Mouse (Mus musculus): Measurements from ENCODE around the gene Islr2.
"Not testable (repeated sequence)": the region's sequence is repeated elsewhere in the genome, so short reads cannot be mapped to it uniquely, and the experiment has no call there.

DNA sequence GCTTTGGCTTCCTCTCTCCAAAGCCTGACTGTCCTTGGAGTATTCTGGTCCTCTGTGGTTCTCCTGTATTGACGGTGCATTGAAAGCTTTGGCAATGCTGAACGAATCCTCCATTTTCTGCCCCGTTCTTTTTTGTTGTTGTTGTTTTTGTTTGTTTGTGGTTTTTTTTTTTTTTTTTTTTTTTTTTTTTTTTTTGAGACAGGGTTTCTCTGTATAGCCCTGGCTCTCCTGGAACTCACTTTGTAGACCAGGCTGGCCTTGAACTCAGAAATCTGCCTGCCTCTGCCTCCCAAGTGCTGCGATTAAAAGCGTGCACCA is 49.6 kb upstream of the Islr2 start:
- not testable (repeated sequence) for TF ChIP-seq CTCF (IDR thresholded peaks at IDR 0.05; ENCODE audit: low read depth, low read length); GATA2 (IDR thresholded peaks at IDR 0.05; ENCODE audit: borderline replicate concordance, low read depth, low read length); GATA1 (IDR thresholded peaks at IDR 0.05; ENCODE audit: borderline replicate concordance, low read length); TAL1 (conservative IDR thresholded peaks at IDR 0.05; ENCODE audit: low read depth, low read length); POLR2AphosphoS5 (IDR thresholded peaks at IDR 0.05; ENCODE audit: insufficient replicate concordance, low read depth, low read length)

Measured in G1E (cell line).